Mouse (Mus musculus): ENCODE measurements around the gene Gcm1.

Gcm1 gene

DNA sequence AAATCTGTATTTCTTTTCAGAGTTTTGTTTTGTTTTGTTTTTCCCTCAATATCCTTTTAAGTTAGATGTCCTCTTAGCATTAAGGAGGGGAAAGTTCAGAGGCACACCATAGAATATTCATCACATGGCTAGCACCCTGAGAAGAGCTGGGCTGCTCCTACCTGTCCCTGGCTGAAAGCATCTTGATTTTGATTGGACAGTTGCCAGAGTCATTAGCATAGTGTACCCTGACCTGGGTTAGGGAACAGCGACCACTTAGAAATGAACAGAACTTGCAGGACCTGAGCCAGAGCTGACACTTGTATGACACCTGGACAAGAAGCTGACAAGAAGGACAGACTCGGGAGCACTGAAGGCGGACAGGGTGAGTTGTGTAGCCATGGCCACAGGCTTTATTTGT is at the start of gene Gcm1:
Gene Gcm1 (plus strand): TSS at position 248 of the 400 bp plus-strand sequence.
- no peak for DNase-seq (ENCODE audit: low spot score in 2 of 2)

GRCm38 (mm10) chr9:78003278-78003677 is 48.4 kb upstream of the Gcm1 start:
- no peak for DNase-seq (ENCODE audit: low spot score in 2 of 2)

GRCm38 (mm10) chr9:78005481-78005880 is 46.2 kb upstream of the Gcm1 start:
- DNase-seq (ENCODE audit: low spot score in 2 of 2): peak in 1 of 2 experiments; percentile 38

DNA sequence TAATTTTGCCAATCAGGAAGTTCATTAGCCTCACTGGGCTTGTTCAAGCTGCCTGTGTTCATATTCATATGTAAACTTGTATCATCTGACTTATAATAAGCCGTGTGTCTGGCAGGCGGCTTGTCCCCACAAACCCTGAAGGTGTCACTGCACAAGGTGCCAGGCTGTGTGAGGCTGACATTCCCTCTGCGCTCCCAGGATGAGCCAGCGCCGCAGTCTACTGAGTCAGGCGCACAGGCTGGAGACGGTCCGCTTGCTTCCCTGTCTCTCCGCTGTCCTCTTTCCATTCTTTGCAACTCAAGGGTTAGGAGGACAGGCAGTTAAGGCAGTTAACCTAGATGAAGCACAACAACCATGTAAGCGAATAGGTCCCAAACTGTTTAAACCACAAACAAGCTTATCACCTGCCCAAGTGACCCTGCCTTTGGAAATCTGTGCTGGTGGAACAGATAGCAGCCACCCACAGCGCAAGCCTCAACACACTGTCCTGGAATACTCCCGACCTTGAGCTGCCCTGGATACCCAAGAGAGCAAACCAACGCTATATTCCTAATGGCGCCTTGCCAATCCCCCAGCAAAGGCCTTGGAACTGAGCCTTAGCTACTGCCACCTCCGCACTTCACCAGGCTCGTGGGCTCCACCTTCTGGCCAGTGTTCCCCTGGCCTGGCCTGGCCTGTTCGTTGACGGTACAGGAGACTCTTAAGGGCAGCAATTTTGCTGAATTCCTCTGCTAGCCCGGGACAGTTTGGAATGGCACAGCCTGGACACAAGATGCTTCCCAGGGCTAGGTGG is 45.3 kb upstream of the Gcm1 start:
- DNase-seq (ENCODE audit: low spot score in 2 of 2): peak; percentile 39 to 71

DNA sequence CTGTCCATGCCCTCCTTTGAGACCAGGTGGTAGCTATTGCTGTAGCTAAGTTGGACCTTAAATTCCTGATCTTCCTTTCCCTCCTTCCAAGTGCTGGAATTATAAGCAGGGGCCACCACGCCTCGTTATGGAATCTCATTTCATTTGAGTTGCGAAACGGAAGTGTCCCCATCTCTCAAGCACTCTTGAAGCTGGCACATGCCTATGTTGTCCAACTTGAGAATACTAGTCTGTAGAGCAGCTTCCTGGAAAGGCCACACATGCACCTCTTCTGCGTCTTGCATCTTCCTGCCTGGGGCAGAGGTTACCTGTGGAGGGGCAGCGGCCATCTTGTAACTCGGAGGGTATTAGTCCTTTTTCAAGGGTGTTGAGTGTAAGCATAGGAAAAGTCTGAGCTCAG is 42.3 kb upstream of the Gcm1 start:
- DNase-seq (ENCODE audit: low spot score in 2 of 2): no peak

- DNase-seq (ENCODE audit: low spot score in 2 of 2): peak in 1 of 2 experiments; percentile 16
These were observed 41.5 kb upstream of the Gcm1 start for GRCm38 (mm10) chr9:78010187-78010586.

GRCm38 (mm10) chr9:78010707-78011106 is 41.0 kb upstream of the Gcm1 start:
- DNase-seq (ENCODE audit: low spot score in 2 of 2): peak; percentile 18 to 21

DNA sequence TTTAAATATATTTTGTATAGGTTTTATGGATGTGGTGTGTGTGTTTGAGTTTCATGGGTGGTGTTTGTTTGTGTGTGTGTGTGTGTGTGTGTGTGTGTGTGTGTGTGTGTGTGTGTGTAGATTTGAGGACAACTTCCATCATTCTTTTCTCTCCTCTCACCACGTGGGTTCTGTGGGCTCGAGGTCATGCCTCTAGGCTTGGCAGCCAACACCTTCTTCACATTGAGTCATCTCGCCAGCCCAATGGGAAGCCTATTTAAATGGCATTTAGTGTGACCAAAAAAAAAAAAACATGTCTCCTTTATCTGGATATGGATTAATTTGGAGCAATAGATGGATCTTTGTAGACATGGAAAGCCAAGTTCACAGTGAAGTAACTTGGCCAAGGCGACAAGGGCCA is 39.7 kb upstream of the Gcm1 start:
- DNase-seq (ENCODE audit: low spot score in 2 of 2): no peak

DNA sequence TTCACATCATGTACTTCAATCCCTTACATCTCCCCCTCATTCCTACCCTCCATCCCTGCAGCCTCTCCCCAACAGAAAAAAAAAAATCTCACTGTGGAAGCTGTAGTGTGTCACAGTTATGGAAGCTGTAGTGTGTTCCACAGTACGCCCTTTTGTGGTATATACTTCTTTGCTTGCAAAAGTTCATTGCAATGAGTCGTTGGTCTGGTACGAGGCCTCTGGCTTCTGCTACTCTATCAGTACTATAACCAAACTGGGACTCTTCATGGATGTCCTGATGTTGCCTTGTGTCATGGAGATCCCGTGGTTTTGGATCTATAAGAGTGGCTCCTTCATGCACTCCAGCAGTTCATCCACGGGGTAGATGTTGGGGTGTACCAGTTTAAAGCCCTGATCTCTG is 39.0 kb upstream of the Gcm1 start:
- no peak for DNase-seq (ENCODE audit: low spot score in 2 of 2)

DNA sequence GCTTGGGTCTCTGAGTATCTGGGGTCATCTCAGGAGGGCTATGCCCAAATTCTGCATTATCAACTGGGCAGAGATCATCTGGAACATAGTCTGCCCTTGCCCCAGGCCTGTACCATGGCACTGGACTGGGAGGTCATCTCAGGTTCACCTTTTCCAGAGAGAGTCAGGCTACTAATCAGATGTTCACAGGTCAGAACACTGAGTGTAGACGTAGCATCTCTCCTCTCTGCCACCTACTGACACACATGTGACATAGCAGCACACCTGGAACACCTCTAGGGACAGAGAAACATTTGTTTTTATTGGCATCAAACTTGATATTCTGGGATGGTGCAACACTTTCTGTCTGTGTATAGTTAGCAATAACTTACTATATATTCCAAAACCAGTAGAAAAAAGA is 37.9 kb upstream of the Gcm1 start:
- no peak for DNase-seq (ENCODE audit: low spot score in 2 of 2)

DNA sequence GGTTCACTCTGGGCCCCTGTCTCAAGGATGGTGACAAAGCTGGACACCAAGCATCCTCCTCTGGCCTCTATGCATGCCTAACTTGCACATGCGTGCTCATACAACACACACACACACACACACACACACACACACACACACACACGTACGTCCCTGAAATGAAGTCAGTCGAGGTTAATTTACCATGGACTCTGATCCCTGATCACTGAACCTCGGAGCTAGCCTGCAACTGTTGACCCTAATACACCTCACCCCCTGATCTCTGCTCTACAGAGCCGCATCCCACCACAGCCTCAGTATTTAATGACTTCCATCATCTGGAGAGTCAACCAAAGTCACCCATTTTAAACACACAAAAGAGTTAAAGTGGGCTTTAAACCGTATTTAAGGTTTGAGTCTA is 35.9 kb upstream of the Gcm1 start:
- no peak for DNase-seq (ENCODE audit: low spot score in 2 of 2)

GRCm38 (mm10) chr9:78016288-78016687 is 35.4 kb upstream of the Gcm1 start:
- DNase-seq (ENCODE audit: low spot score in 2 of 2): no peak

DNA sequence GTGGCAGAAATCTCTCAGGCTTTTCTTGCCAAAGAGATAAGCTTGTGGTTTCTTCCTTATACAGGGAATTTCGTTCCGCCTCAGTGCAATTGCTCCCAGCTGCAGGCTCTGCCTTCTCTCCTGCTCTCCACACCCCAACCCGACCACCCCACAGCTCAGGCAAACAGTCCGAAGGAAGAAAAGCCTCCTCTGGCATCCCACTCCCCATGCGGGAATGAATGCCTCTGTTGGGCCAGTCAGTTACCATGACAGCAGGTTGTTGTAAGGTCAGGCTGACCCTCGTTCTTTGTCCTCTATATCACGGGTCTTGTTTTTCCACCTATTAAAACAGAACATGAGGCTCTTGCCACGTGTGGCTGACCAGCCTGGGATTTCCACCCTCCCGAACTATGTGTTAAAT is 30.5 kb upstream of the Gcm1 start:
- DNase-seq (ENCODE audit: low spot score in 2 of 2): no peak

DNA sequence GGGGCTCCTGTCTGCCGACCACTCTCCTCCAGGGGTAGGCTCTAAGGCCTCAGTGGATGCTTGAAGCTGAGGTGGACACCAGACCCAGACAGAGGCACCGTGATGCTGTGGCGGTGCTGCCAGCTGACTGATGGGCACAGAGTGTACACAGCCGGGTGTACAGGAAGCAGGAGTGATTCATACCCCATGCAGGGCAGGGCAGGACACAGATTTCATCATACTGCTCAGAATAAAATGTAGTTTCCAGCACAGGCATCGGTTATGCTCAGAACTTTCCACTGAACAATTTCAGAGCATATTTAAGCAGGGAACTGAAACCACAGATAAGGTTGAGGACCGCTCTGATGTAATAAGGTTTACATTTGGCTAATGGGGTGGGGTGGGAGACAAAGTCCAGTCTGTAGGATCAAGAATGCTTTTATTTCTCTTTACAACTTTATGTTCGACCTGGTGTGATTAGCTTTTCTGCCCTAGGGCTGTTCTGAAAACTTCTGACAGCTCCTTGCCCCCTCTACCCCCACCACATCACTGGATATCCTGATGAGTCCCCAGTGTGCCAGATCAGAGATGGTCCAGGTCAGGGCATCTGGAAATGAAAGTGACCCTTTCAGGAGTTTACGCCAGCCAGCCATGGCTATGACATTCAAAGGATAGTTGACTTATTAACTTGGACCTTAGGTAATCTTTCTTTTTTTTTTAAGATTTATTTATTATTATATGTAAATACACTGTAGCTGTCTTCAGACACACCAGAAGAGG is 29.4 kb upstream of the Gcm1 start:
- no peak for DNase-seq (ENCODE audit: low spot score in 2 of 2)

GRCm38 (mm10) chr9:78024823-78025222 is 26.9 kb upstream of the Gcm1 start:
- peak in 1 of 2 experiments; percentile 54 for DNase-seq (ENCODE audit: low spot score in 2 of 2)

GRCm38 (mm10) chr9:78027099-78027498 is 24.6 kb upstream of the Gcm1 start:
- DNase-seq (ENCODE audit: low spot score in 2 of 2): no peak

GRCm38 (mm10) chr9:78030835-78031456 is 20.8 kb upstream of the Gcm1 start:
- DNase-seq (ENCODE audit: low spot score in 2 of 2): no peak

GRCm38 (mm10) chr9:78032930-78033329 is 18.8 kb upstream of the Gcm1 start:
- no peak for DNase-seq (ENCODE audit: low spot score in 2 of 2)

GRCm38 (mm10) chr9:78035296-78035695 is 16.4 kb upstream of the Gcm1 start:
- DNase-seq (ENCODE audit: low spot score in 2 of 2): no peak

GRCm38 (mm10) chr9:78035831-78036230 is 15.9 kb upstream of the Gcm1 start:
- DNase-seq (ENCODE audit: low spot score in 2 of 2): no peak

DNA sequence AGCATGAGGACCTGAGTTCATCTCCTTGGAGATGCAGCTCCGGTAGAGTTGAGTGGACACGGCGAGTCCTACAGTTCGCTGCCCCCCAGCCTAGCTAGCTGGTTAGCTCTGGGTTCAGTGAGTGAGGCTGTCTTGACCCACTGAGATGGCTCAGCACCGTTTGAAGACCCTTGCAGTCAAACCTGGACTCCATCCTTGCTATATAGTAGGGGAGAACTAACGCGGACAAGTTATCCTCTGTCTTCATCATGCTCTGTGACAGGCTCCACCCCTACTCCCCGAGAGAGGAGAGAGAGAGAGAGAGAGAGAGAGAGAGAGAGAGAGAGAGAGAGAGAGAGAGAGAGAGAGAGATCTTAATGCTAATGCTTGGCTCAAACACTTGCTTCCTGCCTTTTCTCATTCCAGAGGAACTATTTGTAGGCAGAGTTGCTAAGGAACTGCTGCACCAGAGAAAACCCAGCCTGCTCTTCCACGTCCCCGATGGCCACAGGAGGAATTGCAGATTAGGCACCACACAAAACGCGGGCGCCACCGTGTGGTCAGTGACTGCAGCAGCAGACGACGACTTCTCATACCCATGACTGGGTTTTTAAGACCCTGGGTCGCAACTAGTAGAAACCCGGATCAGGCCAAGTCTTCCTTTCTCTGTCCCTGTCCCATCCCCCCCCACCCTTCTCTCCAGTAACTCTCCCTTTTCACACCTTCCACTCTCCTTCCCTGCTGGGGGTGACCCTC is 12.8 kb upstream of the Gcm1 start:
- peak; percentile 58 to 76 for DNase-seq (ENCODE audit: low spot score in 2 of 2)

DNA sequence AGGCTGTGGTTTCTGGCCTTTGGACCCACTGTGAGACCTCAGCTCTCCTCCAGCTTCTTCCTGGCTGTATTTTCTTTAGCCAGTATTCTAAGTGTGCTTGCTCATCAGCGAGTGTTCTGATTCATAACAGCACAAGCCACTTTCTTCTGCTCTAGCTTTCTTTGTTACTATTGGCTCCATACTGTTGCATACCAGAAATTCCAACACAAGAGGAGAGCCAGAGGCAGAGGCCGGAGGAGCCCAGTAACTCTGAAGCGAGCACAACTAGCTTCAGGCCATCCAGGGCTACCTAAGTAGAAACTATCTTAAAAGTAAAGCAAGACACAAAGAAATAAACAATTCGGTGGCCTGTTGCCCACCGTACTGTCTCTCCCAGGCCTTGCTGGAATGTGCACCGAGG is 6.6 kb upstream of the Gcm1 start:
- no peak for DNase-seq (ENCODE audit: low spot score in 2 of 2)

Measured in natural killer cell, adult 2 months (primary cell).